Comparison of ENCODE assay signal across 8 mouse cellular contexts in genomic region chr10:70060689-70061081, GRCm38 (mm10). TPM values are rescaled to one million over a fixed set of nuclear protein-coding genes. Genes with fewer than 3 reads are reported as not detected.
DNase-seq lines count a peak whose midpoint lies in the region; ATAC-seq and TF ChIP-seq lines count a peak whose summit lies in the region.

No protein-coding gene starts in this region.

- intact Hi-C loops in heart, postnatal 36 days (cut with DNase I) = no loop called here

- H3K4me3 ChIP-seq in lung, postnatal 0 days (ENCODE audit: low read depth, low read length) = no peak overlapping the region
- no peak overlapping the region for H3K4me3 ChIP-seq in intestine, embryonic 15.5 days (replicated peaks)
- no peak overlapping the region for H3K4me3 ChIP-seq in stomach, embryonic 14.5 days (ENCODE audit: low read depth, low read length)

- H3K9me3 ChIP-seq in lung, postnatal 0 days (ENCODE audit: low read length) = no peaks in the 10 kb centered on the region
- H3K9me3 ChIP-seq in intestine, embryonic 15.5 days = no peaks in the 10 kb centered on the region
- H3K9me3 ChIP-seq in stomach, embryonic 14.5 days (ENCODE audit: control insufficient read depth, low read depth, low read length) = no peaks in the 10 kb centered on the region

- no peak for TF ChIP-seq EP300 in lung, postnatal 0 days (IDR thresholded peaks at IDR 0.05)

- no peak overlapping the region for H3K27ac ChIP-seq in lung, postnatal 0 days (ENCODE audit: low read length)
- no peak overlapping the region for H3K27ac ChIP-seq in intestine, embryonic 15.5 days
- H3K27ac ChIP-seq in stomach, embryonic 14.5 days (ENCODE audit: low read length) = no peak overlapping the region

- peak; percentile 58 for DNase-seq in adrenal gland, adult 2 months
- DNase-seq in adrenal gland, postnatal 4 days (ENCODE audit: low spot score in 2 of 2) = no peak
- peak; percentile 15 to 16 for DNase-seq in lung, adult 18-20 months
- DNase-seq in lung, postnatal 0 days (ENCODE audit: low spot score) = no peak
- no peak for DNase-seq in embryo, embryonic 10.5 days (ENCODE audit: low spot score)
- DNase-seq in heart, postnatal 36 days = no peak

- no peak overlapping the region for H3K9ac ChIP-seq in lung, postnatal 0 days (replicated peaks; ENCODE audit: low read depth)
- H3K9ac ChIP-seq in intestine, embryonic 15.5 days = no peak overlapping the region
- H3K9ac ChIP-seq in stomach, embryonic 14.5 days (replicated peaks; ENCODE audit: low read depth, low read length) = no peak overlapping the region

- no peaks in the 10 kb centered on the region for H3K27me3 ChIP-seq in lung, postnatal 0 days (replicated peaks; ENCODE audit: insufficient read depth, low read length)
- no peaks in the 10 kb centered on the region for H3K27me3 ChIP-seq in intestine, embryonic 15.5 days (replicated peaks)
- no peaks in the 10 kb centered on the region for H3K27me3 ChIP-seq in stomach, embryonic 14.5 days (ENCODE audit: control insufficient read depth, insufficient read depth, low read length)

- H3K4me2 ChIP-seq in lung, postnatal 0 days (replicated peaks; ENCODE audit: low read depth, low read length) = no peak overlapping the region
- H3K4me2 ChIP-seq in intestine, embryonic 15.5 days (replicated peaks) = peak overlapping the region; percentile 15; the same call in 1 of the 2 replicates
- H3K4me2 ChIP-seq in stomach, embryonic 14.5 days (replicated peaks; ENCODE audit: low read depth, low read length) = no peak overlapping the region

- 30% methylated on average over 10 of the region's 10 CpGs for WGBS in lung, postnatal 0 days
- 44% methylated on average over 10 of the region's 10 CpGs for WGBS in intestine, embryonic 15.5 days
- WGBS in stomach, embryonic 14.5 days = 44% methylated on average over 10 of the region's 10 CpGs

- TF ChIP-seq CTCF in lung, postnatal 0 days (IDR thresholded peaks at IDR 0.05) = no peak

- H3K36me3 ChIP-seq in lung, postnatal 0 days (ENCODE audit: insufficient read depth, low read length) = no peaks in the 10 kb centered on the region
- no peaks in the 10 kb centered on the region for H3K36me3 ChIP-seq in intestine, embryonic 15.5 days
- no peaks in the 10 kb centered on the region for H3K36me3 ChIP-seq in stomach, embryonic 14.5 days (ENCODE audit: control insufficient read depth, insufficient read depth, low read length)

- no peaks in the 10 kb centered on the region for H3K4me1 ChIP-seq in lung, postnatal 0 days (ENCODE audit: insufficient read depth, low read depth, low read length)
- peaks cover 10% of the 10 kb centered on the region; the same call in 1 of the 2 replicates for H3K4me1 ChIP-seq in intestine, embryonic 15.5 days (replicated peaks)
- H3K4me1 ChIP-seq in stomach, embryonic 14.5 days (ENCODE audit: control insufficient read depth, insufficient read depth, low read length) = no peaks in the 10 kb centered on the region

- ATAC-seq in lung, postnatal 0 days = no peak
- peak; percentile 75 for ATAC-seq in intestine, embryonic 15.5 days
- ATAC-seq in stomach, embryonic 14.5 days (ENCODE audit: insufficient number of reproducible peaks, insufficient read depth, low FRiP score, low read depth) = 0 out of 2 replicates have a peak, but pooled peaks have one; percentile 46

RNA-seq across cellular contexts. Expression of gene Ccdc6, which starts 36.2 kb away (rescaled TPM):
- total RNA-seq in adrenal gland, adult 2 months (2021) = 10 to 100 TPM; 42.0 to 94.0 TPM
- polyA plus RNA-seq in adrenal gland, adult 2 months (2012; rRNA removed) = 19.7 and 22.0 TPM in 2 replicates
- 10 to 100 TPM; 58.8 to 65.0 TPM for total RNA-seq in adrenal gland, postnatal 4 days (2021)
- polyA plus RNA-seq in lung, postnatal 0 days (2015; fragmentation: Nextera tagmentation; extraction: Ambion mirVana) = 10.7 and 11.3 TPM in 2 replicates
- polyA plus RNA-seq in intestine, embryonic 15.5 days (2015; fragmentation: Nextera tagmentation; extraction: Ambion mirVana) = 13.5 and 14.0 TPM in 2 replicates
- polyA plus RNA-seq in stomach, embryonic 14.5 days (2014; fragmentation: Nextera tagmentation; extraction: Ambion mirVana) = 25.1 and 27.2 TPM in 2 replicates
- total RNA-seq in heart, postnatal 36 days (2021) = 10 to 100 TPM; 27.7 to 29.3 TPM

Comparison
In these comparisons a context has a peak if more than half of its experiments do, and no peak if none do; other contexts are left out.
1. DNase-seq: peak in adrenal gland, adult 2 months (single experiment) and lung, adult 18-20 months (2 of 2); none in adrenal gland, postnatal 4 days (0 of 2), lung, postnatal 0 days (single experiment), embryo, embryonic 10.5 days (single experiment) and heart, postnatal 36 days (0 of 2).